Mouse (Mus musculus) liver, postnatal 0 days (tissue): Measurements from ENCODE around the gene Fndc10.

Source experiments
- CTCF ChIP-seq: sonication (generic); IDR thresholded peaks from 2 replicates; pipeline ENCODE4 v1.5.1; 2016; ENCODE audit warnings: antibody characterized with exemption, low read depth
- EP300 ChIP-seq: IDR thresholded peaks from 2 replicates; pipeline ENCODE4 v1.6.1; 2016; ENCODE audit warnings: antibody characterized with exemption, low read depth, mild to moderate bottlenecking

DNA sequence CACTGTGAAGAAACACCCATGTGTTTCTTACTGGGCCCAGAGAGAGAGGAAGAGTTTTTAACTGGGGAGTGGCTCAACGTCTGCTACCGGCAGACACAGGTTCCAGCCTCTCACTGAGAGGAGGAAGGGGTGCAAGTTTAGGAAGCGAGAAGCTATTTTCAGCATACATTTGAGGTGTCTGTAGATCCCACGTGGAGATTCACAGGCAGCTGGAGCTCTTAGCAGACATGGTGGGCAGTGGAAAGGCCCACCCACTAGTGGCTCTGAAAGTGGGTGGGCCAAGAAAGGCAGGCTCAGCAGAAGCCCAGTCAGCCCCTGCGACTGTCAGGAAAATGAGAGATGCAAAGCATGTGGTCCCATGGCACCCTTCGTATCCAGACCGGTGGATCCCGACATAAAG lies 44.1 kb downstream of the Fndc10 start:
- no peak for TF ChIP-seq EP300
- no peak for TF ChIP-seq CTCF
